Mouse (Mus musculus): ENCODE results near the gene Senp1. TPM values are rescaled to one million over a fixed set of nuclear protein-coding genes. Genes with fewer than 3 reads are reported as not detected.

The Senp1 gene
- polyA plus RNA-seq, 1 experiment = 14.7 TPM

GRCm38 (mm10) chr15:98089421-98090183, 3.9 kb downstream of the Senp1 start:
- 75% methylated on average over 9 of the region's 9 CpGs for WGBS
- no peaks in the 10 kb centered on the region for H3K27me3 ChIP-seq (ENCODE audit: control insufficient read depth, insufficient read depth, low read length)
- H3K27ac ChIP-seq (ENCODE audit: insufficient read depth, low read length) = no peak overlapping the region
- no peaks in the 10 kb centered on the region for H3K4me1 ChIP-seq (ENCODE audit: control insufficient read depth, insufficient read depth, low read length)
- no peak for TF ChIP-seq POLR2A (IDR thresholded peaks at IDR 0.05; ENCODE audit: borderline replicate concordance, insufficient read depth, low read length)
- peak; percentile 45; the same call in 1 of the 2 replicates for TF ChIP-seq CTCF (IDR thresholded peaks at IDR 0.05; ENCODE audit: borderline replicate concordance, insufficient read depth, low read depth, low read length)
- H3K4me3 ChIP-seq (replicated peaks; ENCODE audit: insufficient read depth, low read depth, low read length) = no peak overlapping the region
- DNase-seq = peak in 1 of 2 experiments; percentile 46

GRCm38 (mm10) chr15:98088889-98089288, 4.7 kb downstream of the Senp1 start:
- DNase-seq = no peak
- no peaks in the 10 kb centered on the region for H3K4me1 ChIP-seq (ENCODE audit: control insufficient read depth, insufficient read depth, low read length)
- no peak for TF ChIP-seq POLR2A (IDR thresholded peaks at IDR 0.05; ENCODE audit: borderline replicate concordance, insufficient read depth, low read length)
- TF ChIP-seq CTCF (IDR thresholded peaks at IDR 0.05; ENCODE audit: borderline replicate concordance, insufficient read depth, low read depth, low read length) = no peak
- WGBS = 72% methylated on average over 1 of the region's 1 CpGs
- no peak overlapping the region for H3K4me3 ChIP-seq (replicated peaks; ENCODE audit: insufficient read depth, low read depth, low read length)
- no peak overlapping the region for H3K27ac ChIP-seq (ENCODE audit: insufficient read depth, low read length)
- H3K27me3 ChIP-seq (ENCODE audit: control insufficient read depth, insufficient read depth, low read length) = no peaks in the 10 kb centered on the region

DNA sequence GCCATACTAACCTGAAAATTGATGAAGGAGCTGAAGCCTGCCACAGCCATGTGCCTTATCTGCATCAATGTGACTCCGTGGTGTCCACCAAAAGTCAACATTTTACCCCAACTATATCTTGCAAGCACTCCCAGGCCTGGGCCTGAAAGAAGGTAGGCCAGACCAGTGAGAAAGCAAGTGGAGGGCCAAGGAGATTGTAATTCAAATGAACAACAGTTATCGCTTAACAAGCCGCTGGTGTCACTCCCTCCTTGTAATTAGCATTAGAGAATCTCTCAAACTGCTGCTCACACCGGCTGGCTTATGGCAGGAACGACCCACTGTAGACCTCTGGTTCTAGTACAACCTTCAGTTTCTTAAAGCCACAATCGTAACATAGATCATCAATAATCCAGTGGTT, 16.6 kb downstream of the Senp1 start:
- DNase-seq = no peak
- no peaks in the 10 kb centered on the region for H3K27me3 ChIP-seq (ENCODE audit: control insufficient read depth, insufficient read depth, low read length)
- no peak overlapping the region for H3K4me3 ChIP-seq (replicated peaks; ENCODE audit: insufficient read depth, low read depth, low read length)
- H3K4me1 ChIP-seq (ENCODE audit: control insufficient read depth, insufficient read depth, low read length) = peaks cover 5% of the 10 kb centered on the region; the same call in 1 of the 2 replicates
- H3K27ac ChIP-seq (ENCODE audit: insufficient read depth, low read length) = no peak overlapping the region
- 88% methylated on average over 6 of the region's 6 CpGs for WGBS
- TF ChIP-seq CTCF (IDR thresholded peaks at IDR 0.05; ENCODE audit: borderline replicate concordance, insufficient read depth, low read depth, low read length) (no peak), POLR2A (IDR thresholded peaks at IDR 0.05; ENCODE audit: borderline replicate concordance, insufficient read depth, low read length) (no peak)

DNA sequence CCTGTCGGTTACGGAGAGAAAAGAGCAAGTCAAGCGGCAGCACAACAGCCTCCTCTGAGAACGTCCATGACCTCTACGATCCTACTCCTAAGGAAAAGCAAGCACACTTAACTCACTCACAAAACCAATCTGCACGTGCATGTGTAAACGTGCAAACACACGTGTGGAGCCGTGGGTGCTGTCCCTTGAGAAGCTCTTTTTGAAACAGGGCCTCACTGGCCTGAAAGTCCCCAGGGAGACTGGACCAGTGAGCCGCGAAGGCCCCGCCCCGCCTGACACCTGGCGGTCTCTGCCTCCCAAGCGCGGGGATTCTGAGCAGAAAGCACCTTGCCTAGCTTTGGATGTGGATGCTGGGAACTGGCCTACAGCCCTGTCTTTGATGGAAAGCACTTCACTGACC, 18.5 kb downstream of the Senp1 start:
- no peak overlapping the region for H3K27ac ChIP-seq (ENCODE audit: insufficient read depth, low read length)
- H3K4me1 ChIP-seq (ENCODE audit: control insufficient read depth, insufficient read depth, low read length) = peaks cover 11% of the 10 kb centered on the region
- DNase-seq = no peak
- H3K27me3 ChIP-seq (ENCODE audit: control insufficient read depth, insufficient read depth, low read length) = no peaks in the 10 kb centered on the region
- no peak overlapping the region for H3K4me3 ChIP-seq (replicated peaks; ENCODE audit: insufficient read depth, low read depth, low read length)
- TF ChIP-seq POLR2A (IDR thresholded peaks at IDR 0.05; ENCODE audit: borderline replicate concordance, insufficient read depth, low read length) (no peak), CTCF (IDR thresholded peaks at IDR 0.05; ENCODE audit: borderline replicate concordance, insufficient read depth, low read depth, low read length) (no peak)
- WGBS = 49% methylated on average over 16 of the region's 16 CpGs

GRCm38 (mm10) chr15:98074521-98074920, 19.0 kb downstream of the Senp1 start:
- Histone ChIP-seq H3K27me3 (ENCODE audit: control insufficient read depth, insufficient read depth, low read length) (no peaks in the 10 kb centered on the region), H3K4me1 (ENCODE audit: control insufficient read depth, insufficient read depth, low read length) (peaks cover 17% of the 10 kb centered on the region), H3K4me3 (replicated peaks; ENCODE audit: insufficient read depth, low read depth, low read length) (no peak overlapping the region), H3K27ac (ENCODE audit: insufficient read depth, low read length) (no peak overlapping the region)
- no peak for DNase-seq
- TF ChIP-seq CTCF (IDR thresholded peaks at IDR 0.05; ENCODE audit: borderline replicate concordance, insufficient read depth, low read depth, low read length) = no peak
- TF ChIP-seq POLR2A (IDR thresholded peaks at IDR 0.05; ENCODE audit: borderline replicate concordance, insufficient read depth, low read length) = no peak
- WGBS = 86% methylated on average over 8 of the region's 8 CpGs

- no peak overlapping the region for H3K4me3 ChIP-seq (replicated peaks; ENCODE audit: insufficient read depth, low read depth, low read length)
- H3K27me3 ChIP-seq (ENCODE audit: control insufficient read depth, insufficient read depth, low read length) = no peaks in the 10 kb centered on the region
- H3K4me1 ChIP-seq (ENCODE audit: control insufficient read depth, insufficient read depth, low read length) = peaks cover 18% of the 10 kb centered on the region
- 36% methylated on average over 3 of the region's 3 CpGs for WGBS
- no peak for DNase-seq
- TF ChIP-seq CTCF (IDR thresholded peaks at IDR 0.05; ENCODE audit: borderline replicate concordance, insufficient read depth, low read depth, low read length) (no peak), POLR2A (IDR thresholded peaks at IDR 0.05; ENCODE audit: borderline replicate concordance, insufficient read depth, low read length) (no peak)
- H3K27ac ChIP-seq (ENCODE audit: insufficient read depth, low read length) = no peak overlapping the region
Observed at GRCm38 (mm10) chr15:98070376-98070775, 23.2 kb downstream of the Senp1 start.

DNA sequence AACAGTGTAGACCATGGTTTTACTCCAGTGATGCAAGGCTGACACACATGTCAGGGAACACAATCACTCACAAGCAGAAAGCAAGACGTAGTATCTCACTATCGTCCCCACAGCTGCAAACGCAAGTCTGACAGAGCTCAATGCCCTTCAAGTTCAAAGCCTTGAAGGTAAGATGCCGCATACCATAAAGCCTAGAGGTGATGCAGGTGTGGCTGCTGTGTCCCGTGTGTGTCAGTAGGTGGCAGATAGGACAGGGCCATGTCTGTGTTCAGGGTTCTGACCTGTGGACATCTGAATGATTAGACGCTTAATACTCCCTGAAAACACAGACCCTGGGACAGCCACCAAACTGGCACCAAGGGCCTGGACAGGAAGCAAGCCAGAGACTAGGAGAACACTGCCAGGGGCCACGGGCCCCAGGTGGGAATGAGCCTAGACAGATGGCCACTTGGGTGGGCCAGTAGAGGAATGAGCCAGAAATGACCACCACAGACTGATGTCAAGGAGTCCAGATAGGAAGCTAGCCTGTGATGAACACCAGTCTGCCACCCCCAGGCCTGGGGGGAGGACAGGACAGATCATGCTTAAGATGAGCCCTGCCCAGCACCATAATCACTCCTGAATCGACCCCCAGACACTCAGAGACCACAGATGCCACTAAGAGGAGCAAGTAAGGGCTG, 23.8 kb downstream of the Senp1 start:
- Histone ChIP-seq H3K27me3 (ENCODE audit: control insufficient read depth, insufficient read depth, low read length) (no peaks in the 10 kb centered on the region), H3K4me1 (ENCODE audit: control insufficient read depth, insufficient read depth, low read length) (peaks cover 13% of the 10 kb centered on the region), H3K4me3 (replicated peaks; ENCODE audit: insufficient read depth, low read depth, low read length) (no peak overlapping the region), H3K27ac (ENCODE audit: insufficient read depth, low read length) (no peak overlapping the region)
- 67% methylated on average over 8 of the region's 8 CpGs for WGBS
- TF ChIP-seq CTCF (IDR thresholded peaks at IDR 0.05; ENCODE audit: borderline replicate concordance, insufficient read depth, low read depth, low read length) = peak; percentile 35; the same call in 1 of the 2 replicates
- TF ChIP-seq POLR2A (IDR thresholded peaks at IDR 0.05; ENCODE audit: borderline replicate concordance, insufficient read depth, low read length) = no peak
- DNase-seq = no peak

- Histone ChIP-seq H3K27me3 (ENCODE audit: control insufficient read depth, insufficient read depth, low read length) (no peaks in the 10 kb centered on the region), H3K4me1 (ENCODE audit: control insufficient read depth, insufficient read depth, low read length) (peaks cover 13% of the 10 kb centered on the region), H3K4me3 (replicated peaks; ENCODE audit: insufficient read depth, low read depth, low read length) (no peak overlapping the region), H3K27ac (ENCODE audit: insufficient read depth, low read length) (no peak overlapping the region)
- whole genome bisulfite sequencing = 90% methylated on average over 9 of the region's 9 CpGs
- DNase-seq = no peak
- TF ChIP-seq CTCF (IDR thresholded peaks at IDR 0.05; ENCODE audit: borderline replicate concordance, insufficient read depth, low read depth, low read length) (no peak), POLR2A (IDR thresholded peaks at IDR 0.05; ENCODE audit: borderline replicate concordance, insufficient read depth, low read length) (no peak)
Observed at GRCm38 (mm10) chr15:98068506-98068905, 25.0 kb downstream of the Senp1 start.
